Mouse (Mus musculus): Measurements from ENCODE around the gene Olfr1243. TPM values are rescaled to one million over a fixed set of nuclear protein-coding genes. Genes with fewer than 3 reads are reported as not detected.

Olfr1243 gene
- not detected in 2 replicates for polyA plus RNA-seq (2015; fragmentation: Nextera tagmentation; extraction: Ambion mirVana)

GRCm38 (mm10) chr2:89531387-89531786 lies at the start of gene Olfr1243:
Gene Olfr1243, minus strand, starts transcription at chr2:89531487.

GRCm38 (mm10) chr2:89578347-89578746 lies 47.1 kb upstream of the Olfr1243 start, which contains the start of gene Olfr1245:
Gene Olfr1245, minus strand, starts transcription at chr2:89578447.

GRCm38 (mm10) chr2:89498235-89498634 lies 33.1 kb downstream of the Olfr1243 start, which contains the start of gene Olfr1242:
Gene Olfr1242, minus strand, starts transcription at chr2:89498335.

GRCm38 (mm10) chr2:89487026-89487425 lies 44.3 kb downstream of the Olfr1243 start, which contains the start of gene Olfr1241:
Gene Olfr1241, minus strand, starts transcription at chr2:89487126.

Other genes starting within 250 kb of the Olfr1243 start
- not detected in 2 replicates for gene Olfr1229, start 243.5 kb downstream of the Olfr1243 start, polyA plus RNA-seq (2015; fragmentation: Nextera tagmentation; extraction: Ambion mirVana)
- not detected in 2 replicates for gene Olfr1230, start 234.2 kb downstream of the Olfr1243 start, polyA plus RNA-seq (2015; fragmentation: Nextera tagmentation; extraction: Ambion mirVana)
- not detected in 2 replicates for gene Olfr1231, start 224.4 kb downstream of the Olfr1243 start, polyA plus RNA-seq (2015; fragmentation: Nextera tagmentation; extraction: Ambion mirVana)
- not detected in 2 replicates for gene Olfr1232, start 201.8 kb downstream of the Olfr1243 start, polyA plus RNA-seq (2015; fragmentation: Nextera tagmentation; extraction: Ambion mirVana)
- gene Olfr1233, start 189.1 kb downstream of the Olfr1243 start, polyA plus RNA-seq (2015; fragmentation: Nextera tagmentation; extraction: Ambion mirVana) = not detected in 2 replicates
- not detected in 2 replicates for gene Olfr1234, start 166.6 kb downstream of the Olfr1243 start, polyA plus RNA-seq (2015; fragmentation: Nextera tagmentation; extraction: Ambion mirVana)
- not detected in 2 replicates for gene Olfr1238, start 121.8 kb downstream of the Olfr1243 start, polyA plus RNA-seq (2015; fragmentation: Nextera tagmentation; extraction: Ambion mirVana)
- gene Olfr1239, start 111.1 kb downstream of the Olfr1243 start, polyA plus RNA-seq (2015; fragmentation: Nextera tagmentation; extraction: Ambion mirVana) = not detected in 2 replicates
- not detected in 2 replicates for gene Olfr1240, start 88.5 kb downstream of the Olfr1243 start, polyA plus RNA-seq (2015; fragmentation: Nextera tagmentation; extraction: Ambion mirVana)
- not detected in 2 replicates for gene Olfr1241, start 44.4 kb downstream of the Olfr1243 start, polyA plus RNA-seq (2015; fragmentation: Nextera tagmentation; extraction: Ambion mirVana)
- gene Olfr1242, start 33.2 kb downstream of the Olfr1243 start, polyA plus RNA-seq (2015; fragmentation: Nextera tagmentation; extraction: Ambion mirVana) = not detected in 2 replicates
- gene Olfr1245, start 47.0 kb upstream of the Olfr1243 start, polyA plus RNA-seq (2015; fragmentation: Nextera tagmentation; extraction: Ambion mirVana) = not detected in 2 replicates
- not detected in 2 replicates for gene Olfr1246, start 61.7 kb upstream of the Olfr1243 start, polyA plus RNA-seq (2015; fragmentation: Nextera tagmentation; extraction: Ambion mirVana)
- gene Olfr1247, start 82.6 kb upstream of the Olfr1243 start, polyA plus RNA-seq (2015; fragmentation: Nextera tagmentation; extraction: Ambion mirVana) = not detected in 2 replicates
- not detected in 2 replicates for gene Olfr1248, start 86.8 kb upstream of the Olfr1243 start, polyA plus RNA-seq (2015; fragmentation: Nextera tagmentation; extraction: Ambion mirVana)
- gene Olfr1249, start 103.5 kb upstream of the Olfr1243 start, polyA plus RNA-seq (2015; fragmentation: Nextera tagmentation; extraction: Ambion mirVana) = not detected in 2 replicates
- gene Olfr1250, start 130.0 kb upstream of the Olfr1243 start, polyA plus RNA-seq (2015; fragmentation: Nextera tagmentation; extraction: Ambion mirVana) = not detected in 2 replicates
- not detected in 2 replicates for gene Olfr1251, start 140.4 kb upstream of the Olfr1243 start, polyA plus RNA-seq (2015; fragmentation: Nextera tagmentation; extraction: Ambion mirVana)
- gene Olfr1252, start 193.5 kb upstream of the Olfr1243 start, polyA plus RNA-seq (2015; fragmentation: Nextera tagmentation; extraction: Ambion mirVana) = not detected in 2 replicates
- not detected in 2 replicates for gene Olfr1253, start 225.6 kb upstream of the Olfr1243 start, polyA plus RNA-seq (2015; fragmentation: Nextera tagmentation; extraction: Ambion mirVana)